Mouse (Mus musculus) CH12F3 (cell line): ENCODE results near the gene Htr7.

Source experiments
- in situ Hi-C: fragments of 300-500 bp; cut with MboI; formaldehyde crosslinking; loops from 2 replicates; pipeline ENCODE4 v1.14.3; 2020; ENCODE audit warnings: low sequenced_read_pairs

Htr7 gene

DNA sequence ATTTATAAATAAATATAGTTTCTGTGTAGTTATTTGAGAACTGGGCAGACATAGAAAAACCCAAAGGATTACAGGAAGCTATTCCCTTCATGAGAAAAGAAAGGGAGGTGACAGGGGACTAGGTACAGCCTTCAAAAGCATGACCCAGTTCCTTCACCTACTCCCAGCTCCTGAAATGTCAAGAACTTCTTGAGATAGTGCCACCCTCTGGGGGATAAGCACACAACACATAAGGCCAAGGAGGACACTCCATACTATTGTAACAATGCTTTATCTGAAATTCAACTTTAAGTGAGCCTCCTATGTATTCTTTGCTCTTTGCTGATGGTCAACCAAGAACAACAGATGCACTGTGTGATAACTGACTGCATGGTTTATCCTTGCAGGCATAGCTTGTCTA is 82.6 kb downstream of the Htr7 start:
- in situ Hi-C loops = no loop called here

DNA sequence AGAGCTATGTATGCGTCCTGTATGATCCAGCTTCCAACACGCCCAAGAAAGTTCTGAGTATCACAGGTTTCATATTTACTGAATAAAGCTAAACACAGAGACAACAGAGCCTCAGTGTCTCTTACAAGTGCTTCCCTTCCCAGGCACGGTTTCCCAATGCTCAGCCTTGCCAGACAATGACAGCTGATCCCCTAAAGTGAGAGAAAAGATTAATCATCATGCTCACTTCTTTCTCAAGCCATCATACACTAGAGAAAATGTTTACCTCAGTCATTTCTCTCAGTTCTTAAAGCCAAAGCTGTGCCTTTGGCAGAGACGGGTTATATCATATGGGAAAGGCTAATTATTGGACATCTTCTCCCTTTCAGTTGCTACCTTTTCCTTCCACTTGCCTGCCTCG is 99.7 kb downstream of the Htr7 start:
- in situ Hi-C loops = no loop called here

DNA sequence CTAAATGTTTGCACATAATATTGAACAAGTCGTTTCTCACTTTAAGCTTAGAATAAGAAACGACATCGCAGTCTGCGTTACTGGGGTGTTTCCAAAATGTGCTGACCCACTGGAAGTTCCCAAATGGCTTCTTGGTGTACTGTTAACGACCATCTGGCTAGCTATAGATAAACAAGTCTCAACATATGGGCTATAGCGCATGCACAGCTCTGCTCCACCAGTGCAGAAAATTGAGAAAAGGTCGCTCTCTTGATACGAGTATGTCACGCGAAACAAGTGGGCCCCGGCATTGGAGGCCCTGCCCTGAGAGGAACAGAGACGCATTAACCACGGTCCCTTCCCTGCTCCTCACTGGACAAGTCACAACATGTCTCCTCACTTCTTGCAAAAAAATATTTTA is 101.6 kb downstream of the Htr7 start:
- in situ Hi-C loops = no loop called here

DNA sequence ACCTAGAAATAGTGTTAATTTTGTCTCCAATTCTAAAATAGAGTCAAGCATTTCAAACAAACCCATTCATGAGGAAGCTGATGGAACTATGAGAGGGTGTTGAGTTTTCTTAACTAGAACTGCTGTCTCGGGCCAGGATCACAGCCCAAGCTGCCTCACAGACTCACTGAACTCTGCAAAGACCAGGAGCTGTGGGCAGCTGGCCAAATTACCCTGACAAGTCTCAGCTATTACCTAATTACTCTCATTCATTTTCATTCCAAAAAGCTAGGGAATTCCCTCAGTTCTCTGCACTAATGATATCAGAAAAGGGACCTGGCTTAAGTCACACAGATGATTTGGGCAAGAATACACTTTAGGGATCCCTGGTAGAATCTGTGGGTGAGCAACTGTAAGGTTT is 107.4 kb downstream of the Htr7 start:
- in situ Hi-C loops = no loop called here

DNA sequence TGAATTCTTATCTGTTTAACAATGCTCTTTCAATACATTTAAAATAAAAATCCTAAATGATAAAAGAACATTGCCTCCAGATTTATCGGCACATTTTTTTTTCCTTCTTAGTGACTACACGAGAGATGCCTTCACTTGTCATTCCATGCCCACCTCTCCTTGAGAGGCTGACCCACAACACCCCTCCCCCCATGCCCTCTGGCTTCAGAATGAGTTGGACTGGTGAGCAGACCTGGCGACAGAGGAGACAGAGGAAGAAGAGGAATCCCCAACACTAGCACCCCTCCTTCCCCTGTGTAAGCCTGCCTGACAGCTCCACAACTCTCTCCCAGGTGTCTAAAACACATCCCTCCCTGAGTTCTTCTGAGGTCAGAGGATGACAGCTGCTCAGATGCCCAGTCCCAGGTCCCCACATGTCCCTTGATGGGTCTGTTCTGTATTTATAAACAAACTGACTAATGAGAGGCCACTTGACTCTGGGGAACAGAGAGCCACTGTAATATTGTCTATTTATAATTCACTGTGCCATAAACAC is 132.3 kb downstream of the Htr7 start:
- in situ Hi-C loops = no loop called here

DNA sequence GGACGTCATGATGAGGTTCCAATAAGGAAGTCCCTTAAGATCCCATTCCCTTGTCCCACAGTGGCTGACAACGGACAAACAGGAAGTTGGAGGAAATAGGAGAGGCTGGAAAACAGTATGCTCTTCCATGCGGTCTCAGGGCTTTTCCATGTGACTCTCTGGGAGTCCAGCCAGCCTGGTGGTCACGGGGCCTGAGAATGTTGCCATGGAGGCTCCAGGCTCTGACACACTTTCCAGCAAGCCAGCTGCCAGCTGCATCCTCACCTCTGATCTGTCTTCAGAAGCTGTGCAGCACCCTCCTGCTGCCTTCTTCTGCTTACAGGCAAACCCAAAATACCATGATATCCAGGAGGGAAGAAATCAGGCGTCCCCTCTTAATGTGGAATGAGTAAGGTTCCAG is 132.9 kb downstream of the Htr7 start:
- in situ Hi-C loops = no loop called here
